Mouse (Mus musculus): ENCODE data around the gene Antxr2. TPM values are rescaled to one million over a fixed set of nuclear protein-coding genes. Genes with fewer than 3 reads are reported as not detected.

The Antxr2 gene
- polyA plus RNA-seq, 2 experiments: 1.1 to 4.0 TPM

DNA sequence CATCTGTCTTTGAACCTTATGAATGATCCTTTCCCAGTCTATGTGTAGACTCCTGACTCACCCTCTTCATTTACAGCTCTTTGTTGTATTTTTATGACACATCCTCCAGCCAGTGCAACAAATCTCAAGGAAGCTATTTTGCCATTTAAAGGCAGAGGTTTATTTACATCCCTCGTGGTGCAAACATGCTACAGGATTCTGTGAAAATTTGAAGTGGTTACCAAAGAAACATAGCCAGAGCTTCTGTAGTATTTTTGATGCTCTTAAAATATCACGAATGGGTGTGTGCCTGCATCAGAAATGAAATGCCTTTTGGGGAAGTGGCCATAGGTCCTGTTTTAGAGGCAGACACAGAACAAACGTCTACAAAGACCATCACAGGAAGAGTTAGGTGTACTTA lies 146.7 kb downstream of the Antxr2 start:
- WGBS (ENCODE audit: insufficient replicate concordance): 36% methylated on average over 3 of the region's 3 CpGs
- no peak for TF ChIP-seq EP300 (IDR thresholded peaks at IDR 0.05; ENCODE audit: low read depth)
- TF ChIP-seq CTCF (IDR thresholded peaks at IDR 0.05; ENCODE audit: low read depth): no peak
- DNase-seq (ENCODE audit: low read depth in 3 of 3, low spot score in 3 of 3) (no peak), ATAC-seq (ENCODE audit: insufficient read depth) (no peak)
- Histone ChIP-seq H3K27me3 (ENCODE audit: control insufficient read depth, insufficient read depth, low read length) (no peaks in the 10 kb centered on the region), H3K9me3 (ENCODE audit: control insufficient read depth, low read length) (no peaks in the 10 kb centered on the region), H3K9ac (replicated peaks) (no peak overlapping the region), H3K4me2 (ENCODE audit: low read depth) (no peak overlapping the region), H3K4me3 (ENCODE audit: insufficient read depth in 1 of 2, low read depth in 2 of 2, low read length in 2 of 2) (no peak overlapping the region), H3K4me1 (replicated peaks; ENCODE audit: control insufficient read depth in 2 of 2, insufficient read depth in 2 of 2, low read length in 1 of 2) (no peaks in the 10 kb centered on the region), H3K27ac (no peak overlapping the region), H3K36me3 (replicated peaks; ENCODE audit: control insufficient read depth, insufficient read depth, low read depth) (no peaks in the 10 kb centered on the region)

DNA sequence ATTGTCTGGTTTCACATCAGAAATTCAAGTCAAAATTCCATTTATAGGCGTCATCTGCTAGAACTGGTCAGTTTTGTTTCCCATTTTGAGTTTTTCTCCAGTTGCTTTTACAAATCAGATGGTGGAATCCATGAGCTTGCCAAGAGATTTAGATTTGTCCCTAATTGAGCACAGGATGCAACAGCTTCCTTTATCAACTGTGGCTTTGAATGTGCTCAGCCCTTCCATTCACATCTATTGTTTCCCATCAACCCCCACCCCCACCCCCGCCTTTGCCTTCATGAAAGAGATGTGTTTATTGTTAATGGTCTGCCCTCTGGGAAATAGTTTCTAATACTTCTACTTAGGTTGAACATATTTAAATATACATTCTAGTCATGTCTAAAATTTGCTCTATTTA lies 149.4 kb downstream of the Antxr2 start:
- 67% methylated on average over 2 of the region's 2 CpGs for WGBS (ENCODE audit: insufficient replicate concordance)

DNA sequence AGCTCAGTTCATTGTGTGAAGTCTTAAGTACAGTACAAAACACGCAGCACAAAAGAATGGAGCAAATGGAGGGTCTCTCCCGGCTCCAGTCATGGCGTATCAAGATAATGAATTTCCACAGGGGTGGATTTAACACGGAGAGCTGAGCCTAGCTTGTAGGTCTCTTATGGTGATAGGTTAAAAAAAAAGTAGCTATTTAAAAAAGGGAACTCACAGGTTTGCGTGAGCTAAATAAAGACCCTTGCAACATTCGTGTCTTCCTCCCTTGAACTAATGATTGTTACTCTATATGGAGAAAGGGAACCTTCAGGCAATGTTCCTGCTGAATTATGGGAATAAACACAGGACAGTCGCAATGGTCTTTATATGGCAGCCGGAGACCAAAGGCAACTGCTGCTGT lies 150.7 kb downstream of the Antxr2 start:
- WGBS (ENCODE audit: insufficient replicate concordance): 35% methylated on average over 8 of the region's 8 CpGs
- Histone ChIP-seq H3K4me2 (ENCODE audit: low read depth) (no peak overlapping the region), H3K4me1 (replicated peaks; ENCODE audit: control insufficient read depth in 2 of 2, insufficient read depth in 2 of 2, low read length in 1 of 2) (no peaks in the 10 kb centered on the region; a peak in 1 of 4 replicates), H3K27me3 (ENCODE audit: control insufficient read depth, insufficient read depth, low read length) (no peaks in the 10 kb centered on the region), H3K9me3 (ENCODE audit: control insufficient read depth, low read length) (no peaks in the 10 kb centered on the region), H3K36me3 (replicated peaks; ENCODE audit: control insufficient read depth, insufficient read depth, low read depth) (no peaks in the 10 kb centered on the region), H3K27ac (no peak overlapping the region), H3K4me3 (ENCODE audit: insufficient read depth in 1 of 2, low read depth in 2 of 2, low read length in 2 of 2) (no peak overlapping the region), H3K9ac (replicated peaks) (no peak overlapping the region)
- DNase-seq (ENCODE audit: low read depth in 3 of 3, low spot score in 3 of 3) (no peak), ATAC-seq (ENCODE audit: insufficient read depth) (no peak)
- TF ChIP-seq EP300 (IDR thresholded peaks at IDR 0.05; ENCODE audit: low read depth): no peak
- TF ChIP-seq CTCF (IDR thresholded peaks at IDR 0.05; ENCODE audit: low read depth): no peak

More for the DNA sequence above, 149.4 kb downstream of the Antxr2 start:
- Histone ChIP-seq H3K36me3 (replicated peaks; ENCODE audit: control insufficient read depth, insufficient read depth, low read depth) (no peaks in the 10 kb centered on the region), H3K27ac (no peak overlapping the region), H3K9me3 (ENCODE audit: control insufficient read depth, low read length) (no peaks in the 10 kb centered on the region), H3K4me2 (ENCODE audit: low read depth) (no peak overlapping the region), H3K4me1 (replicated peaks; ENCODE audit: control insufficient read depth in 2 of 2, insufficient read depth in 2 of 2, low read length in 1 of 2) (no peaks in the 10 kb centered on the region; a peak in 1 of 4 replicates), H3K9ac (replicated peaks) (no peak overlapping the region), H3K27me3 (ENCODE audit: control insufficient read depth, insufficient read depth, low read length) (no peaks in the 10 kb centered on the region), H3K4me3 (ENCODE audit: insufficient read depth in 1 of 2, low read depth in 2 of 2, low read length in 2 of 2) (no peak overlapping the region)
- TF ChIP-seq CTCF (IDR thresholded peaks at IDR 0.05; ENCODE audit: low read depth) (no peak), EP300 (IDR thresholded peaks at IDR 0.05; ENCODE audit: low read depth) (no peak)
- DNase-seq (ENCODE audit: low read depth in 3 of 3, low spot score in 3 of 3): no peak
- ATAC-seq (ENCODE audit: insufficient read depth): no peak

DNA sequence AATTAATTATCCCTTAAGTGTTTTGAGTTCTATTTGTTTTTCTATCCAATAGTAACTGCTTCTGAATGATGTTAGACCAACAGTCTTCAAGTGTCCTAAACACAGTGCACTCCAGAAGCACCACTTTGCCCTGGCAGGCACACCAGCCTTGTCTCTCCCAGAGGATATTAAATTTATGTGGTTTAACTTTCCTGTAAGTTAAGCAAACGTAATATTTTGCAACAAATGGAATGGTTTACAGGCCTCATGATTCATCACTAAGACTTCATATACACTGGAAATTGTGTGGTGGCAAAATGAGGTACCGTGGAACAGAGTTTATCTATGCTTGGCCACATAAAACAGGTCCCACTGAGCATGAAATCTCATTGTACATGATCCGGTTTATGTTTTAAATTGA lies 152.0 kb downstream of the Antxr2 start:
- 45% methylated on average over 3 of the region's 3 CpGs for WGBS (ENCODE audit: insufficient replicate concordance)
- no peaks in the 10 kb centered on the region; a peak in 1 of 4 replicates for H3K4me1 ChIP-seq (replicated peaks; ENCODE audit: control insufficient read depth in 2 of 2, insufficient read depth in 2 of 2, low read length in 1 of 2)
- DNase-seq (ENCODE audit: low read depth in 3 of 3, low spot score in 3 of 3) (no peak), ATAC-seq (ENCODE audit: insufficient read depth) (no peak)
- no peak overlapping the region for H3K4me3 ChIP-seq (ENCODE audit: insufficient read depth in 1 of 2, low read depth in 2 of 2, low read length in 2 of 2)
- no peak overlapping the region for H3K4me2 ChIP-seq (ENCODE audit: low read depth)
- no peaks in the 10 kb centered on the region for H3K9me3 ChIP-seq (ENCODE audit: control insufficient read depth, low read length)
- H3K27ac ChIP-seq: no peak overlapping the region
- no peaks in the 10 kb centered on the region for H3K36me3 ChIP-seq (replicated peaks; ENCODE audit: control insufficient read depth, insufficient read depth, low read depth)
- no peaks in the 10 kb centered on the region for H3K27me3 ChIP-seq (ENCODE audit: control insufficient read depth, insufficient read depth, low read length)
- TF ChIP-seq EP300 (IDR thresholded peaks at IDR 0.05; ENCODE audit: low read depth) (no peak), CTCF (IDR thresholded peaks at IDR 0.05; ENCODE audit: low read depth) (no peak)
- H3K9ac ChIP-seq (replicated peaks): no peak overlapping the region

DNA sequence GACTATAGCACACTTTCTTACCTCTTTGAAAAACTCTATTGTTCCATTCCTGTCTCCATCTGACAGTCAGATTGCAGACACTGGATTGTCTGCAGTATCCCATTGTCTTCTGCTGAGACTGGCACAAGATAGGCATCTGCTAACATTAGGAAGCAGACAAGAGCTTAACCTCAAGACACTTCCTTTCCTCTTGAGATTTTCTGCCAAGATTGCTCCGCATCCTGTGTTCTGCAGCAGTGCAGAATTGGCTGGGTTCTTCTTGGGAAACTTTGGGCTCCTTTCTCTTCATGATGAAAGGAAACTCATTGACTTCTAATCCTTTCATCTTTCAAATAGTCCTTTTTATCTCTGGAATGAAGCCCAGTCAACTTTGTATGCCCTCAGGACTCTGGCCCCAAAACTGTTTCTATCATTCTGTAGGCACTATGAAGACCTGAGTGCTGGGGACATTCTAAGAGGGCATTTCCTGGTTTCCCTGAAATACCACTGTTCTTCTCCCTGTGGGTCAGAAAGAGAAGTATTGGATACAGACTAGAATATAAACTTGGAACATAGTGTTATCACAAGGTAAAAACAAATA lies 152.5 kb downstream of the Antxr2 start:
- TF ChIP-seq CTCF (IDR thresholded peaks at IDR 0.05; ENCODE audit: low read depth): no peak
- TF ChIP-seq EP300 (IDR thresholded peaks at IDR 0.05; ENCODE audit: low read depth): no peak
- H3K4me1 ChIP-seq (replicated peaks; ENCODE audit: control insufficient read depth in 2 of 2, insufficient read depth in 2 of 2, low read length in 1 of 2): no peaks in the 10 kb centered on the region; a peak in 1 of 4 replicates
- no peaks in the 10 kb centered on the region for H3K9me3 ChIP-seq (ENCODE audit: control insufficient read depth, low read length)
- no peak overlapping the region for H3K4me3 ChIP-seq (ENCODE audit: insufficient read depth in 1 of 2, low read depth in 2 of 2, low read length in 2 of 2)
- H3K27ac ChIP-seq: no peak overlapping the region
- ATAC-seq (ENCODE audit: insufficient read depth): no peak
- H3K27me3 ChIP-seq (ENCODE audit: control insufficient read depth, insufficient read depth, low read length): no peaks in the 10 kb centered on the region
- no peak overlapping the region for H3K4me2 ChIP-seq (ENCODE audit: low read depth)
- DNase-seq (ENCODE audit: low read depth in 3 of 3, low spot score in 3 of 3): no peak
- 23% methylated on average over 1 of the region's 1 CpGs for WGBS (ENCODE audit: insufficient replicate concordance)
- no peak overlapping the region for H3K9ac ChIP-seq (replicated peaks)
- H3K36me3 ChIP-seq (replicated peaks; ENCODE audit: control insufficient read depth, insufficient read depth, low read depth): no peaks in the 10 kb centered on the region
